Mouse (Mus musculus) heart, postnatal 36 days (tissue): ENCODE results near the gene Has1. TPM values are rescaled to one million over a fixed set of nuclear protein-coding genes. Genes with fewer than 3 reads are reported as not detected.
"Not testable (repeated sequence)": the region's sequence is repeated elsewhere in the genome, so short reads cannot be mapped to it uniquely, and the experiment has no call there.

ENCODE experiments used
- DNase-seq, 2 experiments: peaks; one replicate each; pipeline ENCODE4 v3.0.0; 2021 to 2022
- intact Hi-C: fragments of 180-260 bp; cut with DNase I; formaldehyde crosslinking; loops from one replicate; pipeline ENCODE4 v1.15.1; 2025
- total RNA-seq, 2 experiments: library from RNA; stranded (reverse); gene quantifications; 2 replicates each; pipeline ENCODE4 v1.2.3; 2021

The Has1 gene
- total RNA-seq, 2 experiments from 2014 or later = 0.42 TPM; not detected in 1

- DNase-seq = no peak
- intact Hi-C loops = no loop called here
Observed at GRCm38 (mm10) chr17:17845187-17846027, 9.6 kb downstream of the Has1 start.

DNA sequence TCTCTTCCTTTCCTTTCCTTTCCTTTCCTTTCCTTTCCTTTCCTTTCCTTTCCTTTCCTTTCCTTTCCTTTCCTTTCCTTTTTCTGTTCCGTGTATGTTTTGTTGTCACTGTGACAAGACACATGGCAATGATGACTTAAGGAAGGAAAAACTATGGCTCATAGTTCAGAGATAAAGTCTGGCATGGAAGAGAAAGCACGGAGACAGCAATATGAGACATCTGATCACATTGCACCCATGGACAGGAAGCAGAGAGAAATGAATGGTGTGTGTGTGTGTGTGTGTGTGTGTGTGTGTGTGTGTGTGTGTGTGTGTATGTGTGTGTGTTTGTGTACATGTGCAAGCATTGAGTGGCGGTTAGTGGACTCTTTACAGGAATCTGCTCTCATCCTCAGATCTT lies 10.4 kb downstream of the Has1 start:
- DNase-seq = not testable (repeated sequence)
- intact Hi-C loops = loop anchor here (5.0 kb wide), 1 partner anchor 53 kb away; no protein-coding TSS in a partner anchor

DNA sequence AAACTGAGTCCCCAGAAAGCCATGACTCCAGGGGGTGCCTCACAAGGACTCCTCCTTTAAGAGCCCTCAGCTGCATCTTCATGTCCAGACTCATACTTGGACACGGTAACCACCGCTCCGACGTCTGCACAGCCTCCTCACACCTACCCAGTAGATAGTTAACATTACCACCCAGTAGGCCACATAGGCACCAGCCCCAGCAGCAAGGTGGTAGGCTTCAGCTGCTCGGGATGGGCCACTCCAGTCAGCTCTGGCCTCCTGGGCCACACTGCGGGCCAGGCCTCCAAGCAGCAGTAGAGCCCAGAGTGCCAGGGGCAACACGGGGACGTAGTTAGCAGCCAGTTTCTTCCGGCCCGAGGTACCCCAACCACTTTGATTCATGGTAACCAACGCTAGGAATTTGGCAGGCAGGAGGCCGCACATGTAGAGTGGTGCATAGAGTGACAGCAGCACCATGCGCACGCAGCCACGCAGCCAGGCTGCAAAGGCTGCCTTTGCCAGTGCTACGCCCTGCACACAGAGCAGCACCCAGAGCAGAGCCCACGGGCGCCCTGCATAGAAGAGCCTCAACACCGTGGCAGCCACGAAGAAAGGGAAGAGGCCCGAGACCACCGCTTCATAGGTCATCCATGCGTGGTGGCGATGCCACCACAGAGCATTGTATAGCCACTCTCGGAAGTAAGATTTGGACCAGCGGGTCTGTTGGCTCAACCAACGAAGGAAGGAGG lies 11.3 kb downstream of the Has1 start:
- no peak for DNase-seq
- intact Hi-C loops = loop anchor here (5.0 kb wide), 1 partner anchor 54 kb away; no protein-coding TSS in a partner anchor

- intact Hi-C loops = loop anchor here (5.0 kb wide), 1 partner anchor 57 kb away; no protein-coding TSS in a partner anchor
- no peak for DNase-seq
Observed at GRCm38 (mm10) chr17:17840796-17841195, 14.2 kb downstream of the Has1 start.

GRCm38 (mm10) chr17:17839276-17839675 lies 15.7 kb downstream of the Has1 start:
- intact Hi-C loops = loop anchor here (2.0 to 5.0 kb wide), 3 partner anchors 72 to 887 kb away; partner anchors contain the start of gene Lnpep
- DNase-seq = no peak

- intact Hi-C loops = loop anchor here (1.0 to 5.0 kb wide), 4 partner anchors 11 to 886 kb away; partner anchors contain the start of genes Lnpep and Spaca6
Observed at GRCm38 (mm10) chr17:17837919-17838701, 16.9 kb downstream of the Has1 start.

DNA sequence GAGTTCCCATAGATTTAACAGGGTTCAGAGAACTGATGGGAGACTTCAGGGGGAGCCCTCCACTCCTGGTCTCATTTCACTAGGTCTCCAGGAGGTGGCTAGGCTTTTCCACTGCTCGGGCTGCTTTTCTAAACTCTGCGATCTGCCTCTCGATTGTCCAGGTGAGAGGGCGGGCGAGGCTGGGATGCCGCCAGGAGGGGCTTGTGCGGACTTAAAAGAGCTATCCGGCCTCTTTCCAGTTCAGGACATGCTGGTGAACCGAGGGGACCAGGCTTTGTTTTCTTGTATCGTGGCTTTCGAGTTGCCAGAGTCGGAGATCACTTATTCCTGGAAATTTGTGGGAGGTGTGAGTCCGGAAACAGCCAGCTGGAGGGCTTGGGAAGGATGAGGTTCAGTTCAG lies 17.6 kb downstream of the Has1 start:
- intact Hi-C loops = loop anchor here (5.0 kb wide), 2 partner anchors 210 to 885 kb away; partner anchors contain the start of gene Lnpep
- DNase-seq = peak in 1 of 2 experiments; percentile 31

More at GRCm38 (mm10) chr17:17837919-17838701, 16.9 kb downstream of the Has1 start:
- peak; percentile 97 for DNase-seq

DNA sequence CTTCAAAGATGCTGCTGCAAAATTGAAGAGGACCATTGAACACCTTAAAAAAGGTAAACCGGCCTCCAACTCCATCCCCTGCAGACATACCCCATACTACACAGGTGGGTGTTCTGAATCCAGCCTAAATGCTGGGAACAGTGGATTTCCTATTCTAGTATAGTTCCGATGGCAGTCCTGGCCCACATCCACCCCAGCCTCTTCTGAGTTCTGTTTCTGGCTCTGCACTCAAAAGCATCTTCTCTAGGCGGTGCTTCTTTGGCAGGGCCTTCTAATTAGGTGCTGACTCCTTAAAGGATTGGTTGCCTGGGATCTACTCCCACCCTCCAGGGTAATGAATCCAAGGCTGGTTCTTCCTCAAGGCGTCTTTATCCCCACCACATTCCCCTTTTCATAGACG lies 18.9 kb downstream of the Has1 start:
- DNase-seq = no peak
- intact Hi-C loops = loop anchor here (5.0 kb wide), 2 partner anchors 209 to 884 kb away; partner anchors contain the start of gene Lnpep

DNA sequence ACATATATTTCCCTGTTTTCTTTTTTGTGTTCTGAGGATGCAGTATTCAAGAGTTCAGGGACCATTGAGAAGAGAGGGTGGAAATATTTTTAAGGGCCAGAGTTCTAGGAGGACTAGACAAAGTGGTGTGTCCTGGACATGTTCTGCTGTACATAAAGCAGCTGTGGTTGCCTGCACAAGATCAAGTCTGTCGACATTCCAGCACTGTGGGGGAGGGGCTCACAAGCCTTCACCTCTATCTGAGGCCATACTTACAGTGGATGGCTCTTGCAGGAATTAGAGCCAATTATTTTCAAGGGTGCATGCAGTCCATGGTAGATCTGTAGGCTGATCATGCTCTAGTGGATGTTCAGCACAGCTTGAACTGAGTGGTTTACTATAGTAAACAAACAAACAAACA lies 20.1 kb downstream of the Has1 start:
- DNase-seq = no peak
- intact Hi-C loops = loop anchor here (5.0 kb wide), 2 partner anchors 208 to 883 kb away; partner anchors contain the start of gene Lnpep

DNA sequence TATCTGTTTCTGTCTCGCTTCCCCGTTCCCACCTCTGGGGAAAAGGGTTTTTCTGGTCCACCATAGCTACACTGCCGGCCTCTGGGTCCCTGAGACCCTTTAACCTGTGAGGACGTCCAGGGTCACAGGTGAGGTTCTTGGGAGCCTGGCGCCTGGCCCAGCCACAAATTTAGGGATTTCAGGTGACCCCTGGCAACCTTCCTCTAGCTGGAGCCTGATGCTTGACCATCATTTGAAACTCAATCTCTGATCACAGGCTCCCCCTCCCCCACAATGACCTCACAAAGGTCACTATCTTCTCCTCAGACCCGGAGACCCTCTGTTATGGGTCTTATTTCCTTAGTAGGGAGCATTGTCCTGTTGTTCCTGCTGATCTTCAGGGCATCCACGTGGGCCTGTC lies 24.3 kb downstream of the Has1 start:
- intact Hi-C loops = no loop called here
- DNase-seq = no peak

DNA sequence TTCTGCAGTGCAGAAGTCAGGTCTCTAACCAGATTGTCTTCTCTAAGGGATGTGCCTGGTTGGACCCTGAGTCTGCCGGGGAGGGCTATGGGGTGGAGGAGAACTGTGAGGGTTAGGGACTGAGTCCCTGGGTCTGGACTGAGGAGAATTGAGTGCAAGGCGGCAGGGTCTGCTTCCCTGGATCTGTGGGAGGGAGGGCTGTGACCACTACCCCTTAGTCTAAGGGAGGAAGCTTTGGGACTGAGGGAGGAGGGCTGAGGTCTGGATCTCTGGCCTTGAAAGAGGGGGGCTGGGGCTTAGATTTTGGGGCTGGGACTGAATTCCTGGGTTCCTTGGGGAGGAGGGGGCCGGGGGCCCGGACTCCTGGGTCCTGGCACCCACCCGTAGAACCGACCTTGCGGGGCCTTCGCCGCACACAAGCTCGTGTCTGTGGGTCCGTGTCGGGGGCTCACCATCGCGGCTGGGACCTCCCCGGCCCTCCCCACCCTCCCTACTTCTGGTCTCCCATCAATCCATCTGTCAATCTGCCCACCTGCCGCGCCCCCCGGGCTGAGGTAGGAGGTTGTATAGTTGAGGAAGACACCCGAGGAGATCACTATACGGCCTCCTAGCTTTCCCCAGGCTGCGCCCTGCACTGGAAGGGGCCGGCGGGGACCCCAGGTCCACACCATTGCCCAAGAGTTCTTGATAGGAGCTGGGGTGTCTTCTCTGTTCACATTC lies 25.0 kb downstream of the Has1 start:
- no peak for DNase-seq
- intact Hi-C loops = loop anchor here (5.0 kb wide), 1 partner anchor 208 kb away; no protein-coding TSS in a partner anchor

DNA sequence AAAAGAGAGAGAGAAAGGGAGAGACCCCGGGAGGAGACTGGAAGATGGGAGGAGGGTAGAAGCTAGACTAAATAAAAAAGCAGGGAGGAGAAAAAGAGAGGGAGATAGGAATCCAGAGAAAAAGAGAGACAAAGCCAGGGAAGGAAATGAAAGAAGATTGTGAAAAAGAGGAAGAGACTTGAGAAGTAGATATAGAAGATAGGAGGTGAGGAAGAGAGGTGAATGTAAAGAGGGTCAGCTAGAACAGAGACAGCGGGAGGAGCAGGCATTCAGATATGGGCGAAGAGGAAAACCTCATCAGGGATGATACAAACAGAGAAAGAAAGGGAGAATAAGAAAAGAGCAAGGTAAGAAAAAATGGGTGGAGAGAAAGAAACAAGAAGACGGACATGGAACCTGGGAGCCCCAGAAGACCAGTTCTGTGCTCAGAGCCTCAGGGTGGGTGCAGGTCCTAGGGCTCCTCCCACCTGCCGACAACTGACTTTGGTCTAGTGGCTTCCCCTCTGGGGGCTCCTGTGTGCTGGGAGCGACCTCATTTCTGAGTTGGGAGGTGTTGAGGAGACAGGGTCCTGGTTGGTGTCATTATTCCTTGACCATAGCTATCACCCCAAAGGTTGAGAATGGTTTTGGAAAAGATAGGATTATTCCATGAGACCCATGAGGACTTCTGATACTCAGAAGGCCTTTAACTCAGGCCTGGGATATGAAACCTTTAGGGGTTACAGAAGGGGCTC lies 25.8 kb downstream of the Has1 start:
- intact Hi-C loops = loop anchor here (5.0 kb wide), 1 partner anchor 207 kb away; no protein-coding TSS in a partner anchor
- no peak for DNase-seq

DNA sequence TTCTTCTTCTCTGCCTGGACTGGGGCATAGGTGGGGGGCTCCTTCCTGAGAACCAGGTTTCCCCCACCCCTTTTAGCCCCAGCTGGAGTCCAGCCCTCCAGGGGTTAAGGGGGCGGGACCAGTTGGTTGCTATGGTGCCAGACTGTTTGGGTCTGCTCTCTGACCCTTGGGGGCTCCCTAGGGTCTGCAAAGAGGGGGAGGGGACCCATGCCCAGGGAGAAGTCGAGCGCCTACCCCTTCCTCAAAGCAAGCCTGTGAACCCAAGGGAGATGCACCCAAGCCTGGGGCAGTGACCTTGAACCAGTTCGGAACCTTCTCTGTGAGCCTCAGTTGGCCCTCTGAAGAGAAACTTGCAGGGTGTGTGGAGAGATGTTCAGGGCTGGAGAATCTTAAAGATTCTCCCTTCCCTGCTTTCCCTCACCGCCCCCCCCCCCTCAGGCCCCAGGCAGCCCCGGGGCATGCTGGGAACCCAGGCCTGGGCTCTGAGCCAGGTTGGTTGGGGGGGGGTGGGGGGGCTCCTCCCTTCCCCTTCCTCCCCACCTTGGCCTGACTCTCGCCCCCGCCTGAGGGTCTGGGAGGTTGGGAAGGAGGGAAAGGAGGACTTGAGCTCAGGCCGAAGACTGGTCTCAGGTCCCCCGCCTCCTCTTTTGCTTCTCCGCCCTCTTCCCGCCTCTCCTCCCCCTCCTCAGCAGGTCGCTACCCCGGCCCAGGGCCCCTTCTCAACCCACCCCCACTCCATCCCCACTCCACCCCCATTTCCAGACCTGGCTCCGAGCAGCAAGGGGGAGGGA lies 26.6 kb downstream of the Has1 start:
- intact Hi-C loops = loop anchor here (5.0 kb wide), 1 partner anchor 206 kb away; no protein-coding TSS in a partner anchor
- DNase-seq = peak; percentile 55 to 63

GRCm38 (mm10) chr17:17827658-17828190 lies 27.3 kb downstream of the Has1 start:
- DNase-seq = peak in 1 of 2 experiments; percentile 56
- intact Hi-C loops = loop anchor here (1.0 to 5.0 kb wide), 2 partner anchors 11 to 205 kb away; no protein-coding TSS in a partner anchor

DNA sequence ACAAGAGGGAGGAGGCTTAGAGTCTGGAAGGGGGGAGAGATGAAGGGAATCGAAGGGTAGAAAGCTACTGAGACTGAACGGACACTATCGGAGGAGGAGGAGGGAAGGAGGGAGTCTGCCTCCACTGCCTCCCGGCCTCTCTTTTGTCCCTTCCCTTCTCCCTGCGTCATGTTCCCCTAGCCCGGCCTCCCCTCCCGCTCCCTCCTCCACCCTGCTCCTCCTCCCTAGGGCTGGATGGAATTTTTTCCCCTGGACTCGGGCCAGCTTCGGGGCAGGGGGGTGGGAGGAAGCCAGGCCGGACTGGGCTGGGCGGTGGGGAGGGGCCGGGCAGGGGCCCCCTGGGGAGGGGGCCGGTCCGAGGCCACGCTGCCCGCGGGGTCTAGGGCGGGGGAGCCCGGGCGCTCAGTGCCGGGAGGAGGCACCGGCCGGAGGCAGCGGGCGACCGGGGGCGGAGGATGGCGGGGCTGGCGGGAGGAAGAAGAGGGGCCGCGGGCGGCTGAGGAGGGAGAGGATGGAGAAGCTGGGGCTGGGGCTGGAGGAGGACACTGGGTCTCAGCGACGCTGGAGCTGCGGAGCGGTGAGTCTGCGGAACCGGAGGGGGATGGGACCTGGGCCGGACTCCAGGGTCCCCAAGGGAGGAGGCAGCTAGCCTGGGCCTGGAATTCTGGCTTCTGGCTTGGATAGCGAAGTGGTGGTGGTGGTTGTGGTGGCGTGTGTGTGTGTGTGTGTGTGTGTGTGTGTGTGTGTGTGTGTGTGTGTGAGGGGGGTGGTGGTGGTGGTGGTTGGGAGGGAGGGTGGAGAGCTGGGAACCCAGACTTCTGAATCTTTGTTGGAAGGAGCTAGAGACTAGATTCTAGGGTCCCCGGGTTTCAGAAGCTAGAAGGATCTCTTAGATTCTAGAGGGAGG lies 28.0 kb downstream of the Has1 start, which contains the start of gene Spaca6:
TSS of gene Spaca6 (plus strand) at position 408 of the 907 bp plus-strand sequence.
- DNase-seq = peak; percentile 93 to 94
- intact Hi-C loops = loop anchor here (1.0 to 5.0 kb wide), 2 partner anchors 11 to 205 kb away; no protein-coding TSS in a partner anchor

DNA sequence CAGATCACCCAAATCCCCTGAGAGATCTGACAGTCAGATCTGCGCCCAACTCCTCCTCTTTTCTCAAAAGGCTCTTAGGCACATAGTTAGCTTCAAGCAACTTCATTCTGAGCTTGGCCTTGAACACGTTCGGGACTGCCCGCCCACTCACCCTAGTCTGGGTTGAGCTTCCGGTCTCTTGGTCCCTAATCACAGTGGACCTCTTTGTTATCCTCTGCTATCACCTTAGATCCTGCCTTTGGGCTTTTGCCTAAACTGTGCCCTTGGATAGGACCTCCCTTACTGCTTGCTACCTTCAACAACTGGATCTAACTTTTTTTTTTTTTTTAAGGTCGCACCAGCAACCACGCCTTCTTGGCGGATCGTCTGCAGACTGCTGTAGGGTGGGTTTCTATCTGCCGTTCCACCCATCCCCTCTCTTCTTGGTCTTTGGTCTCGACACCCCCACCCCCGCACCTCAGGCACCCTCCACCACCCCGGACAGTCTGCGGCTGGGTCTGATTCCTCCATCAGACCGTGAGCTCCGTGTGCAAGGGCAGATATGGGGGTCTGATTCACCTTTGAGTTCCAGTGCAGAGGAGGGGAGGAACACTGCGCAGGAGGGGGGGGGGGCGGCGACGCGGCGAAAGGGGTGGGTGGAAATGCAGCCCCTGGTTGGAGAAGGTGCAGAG lies 28.9 kb downstream of the Has1 start:
- peak; percentile 35 to 58 for DNase-seq
- intact Hi-C loops = loop anchor here (5.0 kb wide), 1 partner anchor 204 kb away; no protein-coding TSS in a partner anchor
